23 mouse cellular contexts compared by ENCODE assay signal in the genomic region with DNA sequence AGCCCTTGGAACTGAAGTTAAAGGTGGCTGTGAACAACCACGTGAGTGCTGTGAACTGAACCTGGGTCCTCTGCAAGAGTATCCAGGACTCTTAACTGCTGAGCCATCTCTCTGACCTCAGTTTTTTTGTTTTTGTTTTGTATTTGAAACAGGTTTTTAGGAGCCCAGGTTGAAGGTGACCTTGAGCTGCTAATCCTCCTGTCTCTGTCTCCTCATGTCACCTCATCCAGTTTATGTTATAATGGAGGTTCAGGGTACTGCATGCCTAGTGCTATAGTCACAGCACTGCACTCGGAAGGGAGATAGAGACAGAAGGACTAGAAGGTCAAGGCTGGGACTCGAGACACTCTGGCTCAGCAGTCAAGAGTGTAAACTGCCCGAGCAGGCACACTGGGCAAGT. TPM values are rescaled to one million over a fixed set of nuclear protein-coding genes. Genes with fewer than 3 reads are reported as not detected.
"Had no signal": no experiment of that assay in that cellular context is flagged by ENCODE, and none has a peak within 500 bp of the region (broad histone marks: within the 10 kb centered on the region; RNA-seq: fewer than 3 reads in every experiment).

No protein-coding gene starts in this region.

- DNase-seq: gastrocnemius, postnatal 14 days; gastrocnemius, postnatal 36 days; heart, adult 18-20 months; heart, postnatal 14 days; heart, postnatal 36 days; kidney, adult 11 months; kidney, adult 2 months; kidney, adult 9 months; kidney, postnatal 14 days; kidney, postnatal 36 days; layer of hippocampus, adult 9-11 months; liver; liver, embryonic 13.5 days had no signal

RNA-seq across cellular contexts. Expression of a gene that starts 34.7 kb away (rescaled TPM):
- total RNA-seq: gastrocnemius, adult 18-20 months; gastrocnemius, adult 8-10 months; gastrocnemius, postnatal 14 days; gastrocnemius, postnatal 36 days; heart, adult 18-20 months; heart, postnatal 14 days; heart, postnatal 36 days; hematopoietic stem cell, adult 5-6 weeks; hindbrain, postnatal 0 days; layer of hippocampus, adult 18-20 months; layer of hippocampus, adult 8-10 months; layer of hippocampus, postnatal 14 days; left cerebral cortex, adult 2 months; left cerebral cortex, postnatal 14 days; left cerebral cortex, postnatal 36 days had no signal

RNA-seq across cellular contexts. Expression of a gene that starts 59.9 kb away (rescaled TPM):
- total RNA-seq: gastrocnemius, adult 18-20 months; gastrocnemius, adult 8-10 months; gastrocnemius, postnatal 14 days; gastrocnemius, postnatal 36 days; heart, adult 18-20 months; heart, postnatal 14 days; heart, postnatal 36 days; hematopoietic stem cell, adult 5-6 weeks; hindbrain, postnatal 0 days; layer of hippocampus, adult 18-20 months; layer of hippocampus, adult 8-10 months; layer of hippocampus, postnatal 14 days; left cerebral cortex, adult 2 months; left cerebral cortex, postnatal 14 days; left cerebral cortex, postnatal 36 days had no signal
